Mouse (Mus musculus): ENCODE measurements around the gene Eml4. TPM values are rescaled to one million over a fixed set of nuclear protein-coding genes. Genes with fewer than 3 reads are reported as not detected.
A peak's percentile ranks its signal among the peaks of the same experiment; 100 is the strongest.

Gene Eml4
- polyA plus RNA-seq, 1 experiment: 0.01 TPM

DNA sequence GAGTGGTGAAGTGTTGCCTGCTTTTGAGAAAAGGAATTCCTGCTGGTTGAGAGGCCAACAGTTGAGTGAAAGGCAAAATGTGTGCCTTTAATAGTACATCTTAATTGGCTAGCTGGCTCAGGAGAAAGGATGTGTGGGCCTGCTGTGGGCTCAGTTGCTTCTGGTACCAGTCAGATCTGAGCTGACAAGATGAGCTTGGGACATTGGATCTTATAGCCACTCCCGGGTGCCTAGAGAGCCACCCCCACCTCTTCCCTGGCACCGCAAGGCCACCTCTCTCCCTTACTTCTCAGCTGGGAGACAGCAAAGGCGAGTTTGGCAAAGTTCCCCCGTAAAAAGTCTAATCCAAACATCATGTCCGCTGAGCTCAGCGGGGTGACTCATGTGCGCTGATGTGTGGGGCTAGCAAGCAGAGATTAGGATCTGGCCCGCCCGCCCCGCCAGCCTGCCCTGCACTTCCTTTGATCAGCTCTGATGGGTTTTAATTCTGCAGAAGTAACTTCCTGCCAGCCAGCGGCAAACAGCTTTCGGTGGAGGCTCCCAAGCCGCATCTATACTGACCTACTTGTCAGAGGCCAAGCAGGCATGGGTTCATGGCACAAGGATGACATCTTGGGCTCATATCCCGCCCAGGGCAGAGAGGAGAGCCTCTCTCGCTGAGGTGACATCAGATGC lies 38.4 kb upstream of the Eml4 start:
- no peaks in the 10 kb centered on the region for H3K36me3 ChIP-seq (ENCODE audit: control insufficient read depth)
- H3K27me3 ChIP-seq (ENCODE audit: control insufficient read depth): peaks cover 25% of the 10 kb centered on the region
- no peaks in the 10 kb centered on the region for H3K4me1 ChIP-seq (ENCODE audit: control insufficient read depth)

GRCm38 (mm10) chr17:83313046-83313689 lies 37.6 kb upstream of the Eml4 start:
- H3K27me3 ChIP-seq (ENCODE audit: control insufficient read depth): peaks cover 25% of the 10 kb centered on the region
- no peaks in the 10 kb centered on the region for H3K4me1 ChIP-seq (ENCODE audit: control insufficient read depth)
- TF ChIP-seq GATA1 (IDR thresholded peaks at IDR 0.05; ENCODE audit: low read length): no peak
- TF ChIP-seq TAL1 (IDR thresholded peaks at IDR 0.05; ENCODE audit: low read length): no peak
- no peaks in the 10 kb centered on the region for H3K9me3 ChIP-seq (ENCODE audit: control insufficient read depth, low read length)
- no peaks in the 10 kb centered on the region for H3K36me3 ChIP-seq (ENCODE audit: control insufficient read depth)
- no peak overlapping the region for H3K4me3 ChIP-seq (replicated peaks)

More for the DNA sequence above, 38.4 kb upstream of the Eml4 start:
- Histone ChIP-seq H3K9me3 (ENCODE audit: control insufficient read depth, low read length) (no peaks in the 10 kb centered on the region), H3K4me3 (replicated peaks) (no peak overlapping the region)
- no peak for TF ChIP-seq GATA1 (IDR thresholded peaks at IDR 0.05; ENCODE audit: low read length)
- TF ChIP-seq TAL1 (IDR thresholded peaks at IDR 0.05; ENCODE audit: low read length): no peak

DNA sequence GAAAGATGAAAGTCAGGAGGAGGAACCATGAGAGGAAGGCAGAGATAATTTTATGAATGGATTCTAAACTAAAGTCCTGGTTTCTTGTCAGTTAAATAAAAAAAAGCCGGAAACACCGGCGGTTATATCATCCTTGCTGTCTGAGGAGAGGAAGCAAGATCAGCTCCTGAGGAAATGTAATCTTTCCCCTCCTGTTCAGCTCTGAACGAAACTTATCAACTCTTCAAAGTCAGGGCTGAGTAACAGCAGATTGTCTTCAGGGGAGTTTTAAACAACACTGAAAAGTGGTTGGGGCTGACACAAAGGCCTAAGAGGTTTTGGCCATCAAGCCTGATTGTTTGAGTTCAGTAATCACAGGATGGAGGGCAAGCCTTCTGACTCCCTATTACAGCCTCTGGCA lies 35.3 kb upstream of the Eml4 start:
- Histone ChIP-seq H3K27me3 (ENCODE audit: control insufficient read depth) (peaks cover 22% of the 10 kb centered on the region), H3K9me3 (ENCODE audit: control insufficient read depth, low read length) (peaks cover 5% of the 10 kb centered on the region; the same call in 1 of the 2 replicates), H3K4me3 (replicated peaks) (no peak overlapping the region), H3K4me1 (ENCODE audit: control insufficient read depth) (no peaks in the 10 kb centered on the region), H3K36me3 (ENCODE audit: control insufficient read depth) (no peaks in the 10 kb centered on the region)
- TF ChIP-seq TAL1 (IDR thresholded peaks at IDR 0.05; ENCODE audit: low read length): no peak
- no peak for TF ChIP-seq GATA1 (IDR thresholded peaks at IDR 0.05; ENCODE audit: low read length)

GRCm38 (mm10) chr17:83322621-83323335 lies 28.0 kb upstream of the Eml4 start:
- H3K27me3 ChIP-seq (ENCODE audit: control insufficient read depth): peaks cover 2% of the 10 kb centered on the region
- peaks cover 5% of the 10 kb centered on the region; the same call in 1 of the 2 replicates for H3K9me3 ChIP-seq (ENCODE audit: control insufficient read depth, low read length)
- no peak overlapping the region for H3K4me3 ChIP-seq (replicated peaks)
- peaks cover 2% of the 10 kb centered on the region; the same call in 1 of the 2 replicates for H3K4me1 ChIP-seq (ENCODE audit: control insufficient read depth)
- TF ChIP-seq GATA1 (IDR thresholded peaks at IDR 0.05; ENCODE audit: low read length) (no peak), TAL1 (IDR thresholded peaks at IDR 0.05; ENCODE audit: low read length) (no peak)
- H3K36me3 ChIP-seq (ENCODE audit: control insufficient read depth): no peaks in the 10 kb centered on the region

DNA sequence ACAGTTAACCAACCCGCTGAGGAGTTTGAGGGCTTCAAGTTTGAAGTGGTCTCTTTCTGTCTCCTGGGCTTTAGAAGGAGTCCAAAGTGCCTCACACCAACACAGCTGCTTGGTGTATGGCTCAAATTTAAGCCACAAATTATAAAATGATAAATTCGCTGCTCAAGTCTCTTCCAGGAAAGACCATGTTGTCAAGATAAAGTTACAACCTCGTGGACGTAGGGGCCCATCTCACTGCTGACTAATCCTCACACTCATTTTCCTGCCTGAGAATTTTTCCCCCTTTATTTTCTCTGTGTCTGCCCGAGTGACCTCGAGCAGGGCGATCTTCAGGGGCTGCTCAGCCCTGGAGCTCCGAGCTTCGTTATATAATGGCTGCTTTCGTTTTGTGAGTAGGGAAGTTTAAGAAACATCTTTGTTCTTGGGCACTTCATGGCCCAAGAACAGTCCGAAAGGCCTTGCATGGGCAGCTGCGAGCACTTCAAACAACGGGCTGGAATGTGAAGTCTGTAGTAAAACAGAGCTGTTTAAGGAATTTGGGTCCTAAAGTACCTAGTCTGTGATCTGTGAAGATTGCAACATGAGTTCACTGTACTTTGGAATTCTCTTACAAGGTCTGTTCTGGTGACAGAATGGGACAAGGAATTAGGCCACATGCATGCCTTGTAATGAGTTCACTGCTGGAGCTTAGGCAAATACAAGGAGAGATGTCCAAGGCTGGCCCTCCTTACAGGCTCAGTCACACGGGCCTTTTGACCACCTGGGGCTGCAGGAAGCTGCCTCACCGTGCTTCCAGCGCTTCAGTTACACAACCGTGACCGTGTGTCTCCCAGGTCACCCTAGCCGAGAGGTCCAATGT lies 27.1 kb upstream of the Eml4 start:
- H3K4me1 ChIP-seq (ENCODE audit: control insufficient read depth): peaks cover 2% of the 10 kb centered on the region
- TF ChIP-seq TAL1 (IDR thresholded peaks at IDR 0.05; ENCODE audit: low read length) (no peak), GATA1 (IDR thresholded peaks at IDR 0.05; ENCODE audit: low read length) (no peak)
- H3K4me3 ChIP-seq (replicated peaks): no peak overlapping the region

DNA sequence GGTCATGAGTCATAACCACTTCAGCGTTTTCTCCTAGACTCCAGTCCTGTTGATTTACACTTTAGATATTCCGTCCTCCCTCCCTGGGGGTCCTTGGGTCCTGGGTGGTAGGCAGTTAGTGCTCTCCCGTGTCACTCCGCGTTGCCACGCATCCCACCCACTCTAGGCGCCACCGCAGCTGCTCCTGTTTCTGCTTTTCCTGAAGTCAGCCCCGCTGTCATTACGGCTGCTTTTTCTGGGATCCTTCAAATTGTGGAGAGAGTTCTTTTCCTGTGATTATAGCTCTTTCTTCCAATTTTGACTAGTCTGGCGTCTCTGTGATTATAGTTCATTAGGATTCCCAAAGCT lies 26.5 kb upstream of the Eml4 start:
- no peak for TF ChIP-seq TAL1 (IDR thresholded peaks at IDR 0.05; ENCODE audit: low read length)
- no peak for TF ChIP-seq GATA1 (IDR thresholded peaks at IDR 0.05; ENCODE audit: low read length)
- H3K9me3 ChIP-seq (ENCODE audit: control insufficient read depth, low read length): no peaks in the 10 kb centered on the region
- H3K27me3 ChIP-seq (ENCODE audit: control insufficient read depth): peaks cover 2% of the 10 kb centered on the region; the same call in 1 of the 2 replicates
- H3K36me3 ChIP-seq (ENCODE audit: control insufficient read depth): no peaks in the 10 kb centered on the region
- H3K4me1 ChIP-seq (ENCODE audit: control insufficient read depth): peaks cover 2% of the 10 kb centered on the region
- no peak overlapping the region for H3K4me3 ChIP-seq (replicated peaks)

More for the DNA sequence above, 27.1 kb upstream of the Eml4 start:
- Histone ChIP-seq H3K27me3 (ENCODE audit: control insufficient read depth) (peaks cover 2% of the 10 kb centered on the region), H3K9me3 (ENCODE audit: control insufficient read depth, low read length) (peaks cover 1% of the 10 kb centered on the region; the same call in 1 of the 2 replicates), H3K36me3 (ENCODE audit: control insufficient read depth) (no peaks in the 10 kb centered on the region)

DNA sequence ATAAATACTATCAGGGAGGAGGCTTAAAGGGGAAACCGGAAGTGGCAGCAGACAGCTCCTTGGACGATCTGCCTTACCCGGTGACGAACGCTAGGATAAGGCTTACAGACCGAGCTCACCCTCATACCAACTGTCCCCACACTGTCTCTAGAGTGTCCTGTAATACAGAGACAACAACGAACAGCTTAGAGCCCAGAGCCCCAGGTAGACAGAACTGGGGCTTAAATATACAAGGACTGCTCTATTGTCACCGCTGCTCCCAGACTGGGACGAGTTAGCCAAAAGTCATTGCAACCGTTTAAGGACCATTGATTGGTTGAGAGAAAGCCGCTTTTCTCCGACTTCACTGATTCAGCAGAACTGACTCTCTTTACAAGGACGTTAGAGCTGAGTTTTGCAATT lies 15.5 kb upstream of the Eml4 start:
- no peak for TF ChIP-seq GATA1 (IDR thresholded peaks at IDR 0.05; ENCODE audit: low read length)
- no peaks in the 10 kb centered on the region for H3K27me3 ChIP-seq (ENCODE audit: control insufficient read depth)
- peaks cover 2% of the 10 kb centered on the region; the same call in 1 of the 2 replicates for H3K4me1 ChIP-seq (ENCODE audit: control insufficient read depth)
- peak overlapping the region; percentile 46 for H3K4me3 ChIP-seq (replicated peaks)
- no peaks in the 10 kb centered on the region for H3K9me3 ChIP-seq (ENCODE audit: control insufficient read depth, low read length)
- no peaks in the 10 kb centered on the region for H3K36me3 ChIP-seq (ENCODE audit: control insufficient read depth)

DNA sequence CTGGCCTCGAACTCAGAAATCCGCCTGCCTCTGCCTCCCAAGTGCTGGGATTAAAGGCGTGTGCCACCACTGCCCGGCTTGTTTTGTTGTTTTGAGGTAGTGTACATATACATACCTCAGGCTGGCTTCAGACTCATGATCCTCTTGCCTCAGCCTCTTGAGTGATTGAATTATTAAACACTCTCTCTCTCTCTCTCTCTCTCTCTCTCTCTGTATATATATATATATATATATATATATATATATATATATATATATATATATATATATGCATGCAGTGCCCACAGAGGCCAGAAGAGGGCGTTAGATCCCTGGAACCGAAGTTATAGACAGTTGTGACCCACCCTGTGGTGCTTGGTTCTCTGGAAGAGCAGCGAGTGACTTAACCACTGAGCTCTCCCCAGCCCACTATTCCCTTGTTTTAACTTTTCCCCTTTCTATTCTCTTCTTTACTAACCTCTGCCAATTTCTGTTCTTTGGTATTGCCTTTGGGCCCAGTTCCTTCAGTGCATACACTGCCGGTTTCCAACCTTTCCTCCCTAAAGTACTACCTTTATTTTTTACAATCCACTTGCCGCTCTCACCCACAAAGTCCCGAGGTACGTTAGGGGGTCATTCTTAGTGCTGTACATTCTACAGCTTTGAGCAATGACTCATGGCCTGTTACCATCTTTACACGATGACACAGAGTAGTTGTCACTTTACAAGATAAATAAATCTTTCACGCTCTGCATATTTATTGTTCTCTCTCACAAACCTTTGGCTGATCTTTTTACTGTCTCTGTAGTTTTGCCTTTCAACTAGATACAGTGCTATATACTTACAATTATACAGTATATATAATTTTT lies 13.5 kb upstream of the Eml4 start:
- Histone ChIP-seq H3K4me3 (replicated peaks) (no peak overlapping the region), H3K27me3 (ENCODE audit: control insufficient read depth) (no peaks in the 10 kb centered on the region), H3K36me3 (ENCODE audit: control insufficient read depth) (no peaks in the 10 kb centered on the region), H3K4me1 (ENCODE audit: control insufficient read depth) (peaks cover 2% of the 10 kb centered on the region; the same call in 1 of the 2 replicates), H3K9me3 (ENCODE audit: control insufficient read depth, low read length) (no peaks in the 10 kb centered on the region)
- TF ChIP-seq GATA1 (IDR thresholded peaks at IDR 0.05; ENCODE audit: low read length): no peak
- TF ChIP-seq TAL1 (IDR thresholded peaks at IDR 0.05; ENCODE audit: low read length): no peak

Measured in erythroblast, embryonic 14.5 days (primary cell).